In genomic region chr17:66757025-66757511, GRCm38 (mm10) we compare ENCODE assay signal across 9 mouse cellular contexts.
DNase-seq lines count a peak whose midpoint lies in the region; ATAC-seq and TF ChIP-seq lines count a peak whose summit lies in the region.
"Had no signal": no experiment of that assay in that cellular context is flagged by ENCODE, and none has a peak within 500 bp of the region (broad histone marks: within the 10 kb centered on the region; RNA-seq: fewer than 3 reads in every experiment).

No protein-coding gene starts in this region.

- H3K9me3 ChIP-seq in ES-E14 (ENCODE audit: control insufficient read depth, insufficient read depth, low read depth, low read length): no peaks in the 10 kb centered on the region
- H3K9me3 ChIP-seq in intestine, embryonic 14.5 days (ENCODE audit: control insufficient read depth, low read length): no peaks in the 10 kb centered on the region

- peak overlapping the region; percentile 34 for H3K4me2 ChIP-seq in intestine, embryonic 14.5 days (ENCODE audit: low read length)

- no peaks in the 10 kb centered on the region for H3K27me3 ChIP-seq in intestine, embryonic 14.5 days (replicated peaks; ENCODE audit: control insufficient read depth, insufficient read depth, low read length)

- no peak overlapping the region for H3K27ac ChIP-seq in ES-E14 (ENCODE audit: insufficient read depth, low read depth, low read length, poor library complexity, severe bottlenecking)
- peak overlapping the region; percentile 55 for H3K27ac ChIP-seq in intestine, embryonic 14.5 days (ENCODE audit: low read depth)

- in situ Hi-C loops in ES-E14 (cut with MboI; ENCODE audit: low sequenced_read_pairs in 2 of 2, unreplicated experiment in 2 of 2): loop anchor here in 1 of 2 experiments (25.0 kb wide), 1 partner anchor 520 kb away; no protein-coding TSS in a partner anchor

- H3K9ac ChIP-seq in ES-E14 (ENCODE audit: insufficient read depth, low read depth, low read length, poor library complexity, severe bottlenecking): no peak overlapping the region
- no peak overlapping the region for H3K9ac ChIP-seq in intestine, embryonic 14.5 days (ENCODE audit: low read length)

- 18% methylated on average over 10 of the region's 10 CpGs for WGBS in intestine, embryonic 14.5 days

- H3K4me1 ChIP-seq in ES-E14 (ENCODE audit: control insufficient read depth in 2 of 2, insufficient read depth in 2 of 2, low read length in 2 of 2, poor library complexity in 1 of 2): no peaks in the 10 kb centered on the region
- peaks cover 15% of the 10 kb centered on the region for H3K4me1 ChIP-seq in intestine, embryonic 14.5 days (replicated peaks; ENCODE audit: control insufficient read depth, insufficient read depth, low read length)

- H3K4me3 ChIP-seq in ES-E14 (ENCODE audit: insufficient read depth in 1 of 2, low read depth in 1 of 2, low read length in 2 of 2, poor library complexity in 1 of 2, severe bottlenecking in 1 of 2): no peak overlapping the region
- H3K4me3 ChIP-seq in intestine, embryonic 14.5 days (ENCODE audit: low read depth, low read length): peak overlapping the region; percentile 14; the same call in 1 of the 2 replicates

- ATAC-seq in intestine, embryonic 14.5 days (replicated peaks; ENCODE audit: low FRiP score, low TSS enrichment, low read depth): peak; percentile 45

- no peaks in the 10 kb centered on the region for H3K36me3 ChIP-seq in ES-E14 (ENCODE audit: control insufficient read depth, insufficient read depth, low read length, poor library complexity, severe bottlenecking)
- no peaks in the 10 kb centered on the region for H3K36me3 ChIP-seq in intestine, embryonic 14.5 days (ENCODE audit: control insufficient read depth, insufficient read depth, low read length)

- DNase-seq in ES-E14 (ENCODE audit: low read depth, low spot score): no peak
- DNase-seq in brain, adult 2 months (ENCODE audit: low read depth, low spot score): peak; percentile 29
- peak; percentile 69 for DNase-seq in intestine, embryonic 14.5 days (ENCODE audit: low spot score)
- DNase-seq in lung, postnatal 36 days: peak; percentile 51
- DNase-seq in testis, postnatal 14 days (ENCODE audit: low spot score): no peak
- no peak for DNase-seq in kidney, postnatal 36 days
- DNase-seq in left cerebral cortex, adult 11 months (ENCODE audit: low spot score): no peak
- no peak for DNase-seq in c-Kit-positive CD71-positive TER-119-positive erythroid progenitor cells, embryonic 14.5 days (ENCODE audit: low spot score)
- DNase-seq: spleen, adult 18-20 months had no signal

TF ChIP-seq in ES-E14, 5 proteins besides CTCF, POLR2A, EP300 and RAD21:
- TF ChIP-seq MAFK (IDR thresholded peaks at IDR 0.05; ENCODE audit: insufficient read depth, low read depth, low read length): peak; percentile 70; the same call in 1 of the 2 replicates
- TF ChIP-seq CHD2 (IDR thresholded peaks at IDR 0.05; ENCODE audit: low read depth, low read length): no peak
TF ChIP-seq in ES-E14: peak in this region for 1.

Comparison
In these comparisons a context has a peak if more than half of its experiments do, and no peak if none do; other contexts are left out.
1. DNase-seq: peak in brain, adult 2 months (single experiment), intestine, embryonic 14.5 days (single experiment) and lung, postnatal 36 days (single experiment); none in ES-E14 (single experiment), testis, postnatal 14 days (single experiment), kidney, postnatal 36 days (0 of 2), left cerebral cortex, adult 11 months (single experiment) and c-Kit-positive CD71-positive TER-119-positive erythroid progenitor cells, embryonic 14.5 days (single experiment).